Mouse (Mus musculus) embryonic fibroblast, embryonic 13.5 days (primary cell): Measurements from ENCODE around the gene Cd8a. TPM values are rescaled to one million over a fixed set of nuclear protein-coding genes. Genes with fewer than 3 reads are reported as not detected.

ENCODE experiments used
- H3K27ac ChIP-seq: 2 replicates; pipeline ENCODE4 v1.5.1; 2012; ENCODE audit warnings: low read length, control low read depth, inconsistent platforms; ENCODE audit not compliant: insufficient read depth
- H3K4me1 ChIP-seq: 2 replicates; pipeline ENCODE4 v1.6.1; 2011; ENCODE audit warnings: low read length; ENCODE audit not compliant: control insufficient read depth, insufficient read depth
- H3K4me3 ChIP-seq: 2 replicates; pipeline ENCODE4 v1.5.1; 2011; ENCODE audit warnings: mild to moderate bottlenecking, control low read depth, low read length; ENCODE audit not compliant: insufficient read depth
- CTCF ChIP-seq: IDR thresholded peaks from 2 replicates; pipeline ENCODE4 v1.5.1; 2011; ENCODE audit warnings: mild to moderate bottlenecking, control low read depth, low read length, moderate library complexity, borderline replicate concordance; ENCODE audit not compliant: insufficient read depth
- POLR2A ChIP-seq: IDR thresholded peaks from 2 replicates; pipeline ENCODE4 v1.6.1; 2011; ENCODE audit warnings: low read depth, mild to moderate bottlenecking, control low read depth, low read length, moderate library complexity
- polyA plus RNA-seq: library from polyadenylated mRNA; stranded (reverse); fragments of >200 nt; gene quantifications from 2 replicates; pipeline ENCODE4 v1.2.4, GENCODE M21; 2011; ENCODE audit warnings: low read depth; ENCODE audit not compliant: missing spikeins, insufficient read length

The Cd8a gene
- polyA plus RNA-seq, 1 experiment = not detected

DNA sequence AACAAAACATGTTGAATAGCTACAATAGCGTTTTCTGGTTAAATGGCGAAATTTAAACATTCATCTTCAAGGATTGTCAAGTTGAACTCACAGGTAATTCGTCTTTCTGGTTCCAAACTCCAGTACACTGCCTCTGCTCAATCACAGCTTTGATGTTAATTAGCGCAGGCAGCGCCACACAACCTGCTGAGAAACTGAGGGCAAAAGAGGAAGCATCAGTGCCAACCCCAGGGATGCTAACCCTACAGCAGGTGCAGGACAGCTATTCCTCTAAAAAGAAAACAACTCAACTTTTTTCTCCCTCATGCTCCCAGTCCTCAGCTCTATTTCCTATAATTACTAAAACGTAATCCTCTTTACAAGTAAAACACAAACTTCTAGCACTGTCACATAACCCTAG lies 23.5 kb downstream of the Cd8a start:
- H3K4me3 ChIP-seq = no peak overlapping the region
- H3K4me1 ChIP-seq = no peaks in the 10 kb centered on the region
- no peak overlapping the region for H3K27ac ChIP-seq
- no peak for TF ChIP-seq POLR2A
- no peak for TF ChIP-seq CTCF

DNA sequence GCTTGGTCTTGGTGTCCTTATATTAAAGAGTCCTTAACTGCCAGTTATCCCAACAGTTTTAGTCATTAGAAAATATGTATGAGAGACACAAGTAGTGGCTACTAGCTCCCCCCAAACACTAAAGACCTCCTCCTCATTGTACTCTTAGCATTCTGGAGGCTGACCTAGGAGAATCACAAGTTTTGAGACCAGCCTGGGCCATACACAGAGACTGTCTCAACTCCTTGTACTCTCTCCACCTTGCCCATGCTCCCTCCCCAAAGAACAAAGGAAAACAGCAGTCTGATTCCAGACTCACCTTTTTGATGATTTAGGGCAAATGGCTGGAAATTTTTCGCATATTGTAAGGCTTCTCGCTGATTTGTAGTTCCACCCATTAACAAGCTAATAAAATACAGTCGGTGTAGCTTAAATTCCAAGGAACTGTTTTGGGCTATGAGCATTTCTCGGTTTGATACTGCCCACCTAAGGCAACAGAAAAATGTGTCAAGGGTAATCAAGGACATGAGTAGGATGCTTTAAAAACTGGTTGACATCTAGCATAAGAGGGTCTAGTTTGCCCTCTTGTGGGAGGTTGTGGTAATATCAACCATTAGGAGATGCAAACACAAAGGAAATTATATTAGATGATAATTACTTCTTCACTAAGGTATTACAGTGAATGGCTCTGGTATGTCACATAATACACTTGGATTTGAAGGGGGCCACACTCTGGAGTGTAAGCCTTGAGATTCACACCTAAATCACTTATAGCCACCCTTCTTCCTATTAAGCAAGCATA lies 25.8 kb downstream of the Cd8a start:
- TF ChIP-seq CTCF = no peak
- no peak for TF ChIP-seq POLR2A
- H3K4me1 ChIP-seq = no peaks in the 10 kb centered on the region
- no peak overlapping the region for H3K27ac ChIP-seq

GRCm38 (mm10) chr6:71414624-71415023 lies 41.4 kb downstream of the Cd8a start:
- 0 out of 2 replicates have a peak, but pooled peaks cover 2% of the 10 kb centered on the region for H3K4me1 ChIP-seq
- H3K27ac ChIP-seq = no peak overlapping the region
- H3K4me3 ChIP-seq = no peak overlapping the region
- TF ChIP-seq CTCF = no peak
- TF ChIP-seq POLR2A = no peak

More for the DNA sequence above, 25.8 kb downstream of the Cd8a start:
- no peak overlapping the region for H3K4me3 ChIP-seq

DNA sequence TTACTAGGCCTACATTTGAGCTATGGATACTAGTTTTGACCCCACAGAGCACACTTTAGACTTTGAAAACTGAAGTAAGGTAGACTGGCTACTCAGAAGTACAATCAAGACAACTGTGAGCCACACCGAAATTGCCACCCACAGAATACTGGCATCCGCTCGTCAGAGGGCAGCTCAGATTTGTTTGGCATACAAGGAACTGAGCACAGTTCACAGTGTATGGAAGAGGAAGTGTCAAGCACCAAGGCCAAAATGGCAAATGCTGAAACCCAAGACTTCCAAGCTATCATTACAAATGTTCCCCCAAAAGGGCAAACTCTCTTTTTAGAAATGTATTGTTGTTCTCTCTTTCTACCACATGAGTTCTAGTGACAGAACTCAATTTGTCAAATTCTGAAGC lies 42.2 kb downstream of the Cd8a start:
- H3K27ac ChIP-seq = no peak overlapping the region
- H3K4me1 ChIP-seq = 0 out of 2 replicates have a peak, but pooled peaks cover 2% of the 10 kb centered on the region
- no peak for TF ChIP-seq POLR2A
- no peak for TF ChIP-seq CTCF
- H3K4me3 ChIP-seq = no peak overlapping the region

- peak overlapping the region; percentile 97 for H3K27ac ChIP-seq
- no peak overlapping the region for H3K4me3 ChIP-seq
- H3K4me1 ChIP-seq = 0 out of 2 replicates have a peak, but pooled peaks cover 2% of the 10 kb centered on the region
- TF ChIP-seq POLR2A = no peak
- TF ChIP-seq CTCF = no peak
Measured at GRCm38 (mm10) chr6:71418874-71419273, 45.6 kb downstream of the Cd8a start.

DNA sequence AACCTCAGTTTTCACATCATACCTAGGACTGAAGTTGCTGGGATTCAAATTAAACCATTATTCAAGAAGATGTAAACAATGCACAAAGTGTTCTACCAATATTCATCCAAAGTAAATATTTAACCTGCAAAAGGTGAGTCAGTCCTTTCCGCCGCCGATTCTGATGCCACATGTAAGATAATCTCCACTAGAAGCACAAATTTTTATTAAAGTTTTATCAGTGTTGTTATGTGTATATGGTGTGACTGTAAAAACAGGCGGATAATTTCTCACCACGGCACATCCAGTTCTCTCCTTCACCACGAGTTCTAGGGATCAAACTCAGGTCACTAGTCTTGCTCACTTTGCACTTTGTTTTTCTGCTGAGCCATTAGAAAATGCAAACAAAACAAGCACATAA lies 47.6 kb downstream of the Cd8a start:
- H3K4me1 ChIP-seq = 0 out of 2 replicates have a peak, but pooled peaks cover 2% of the 10 kb centered on the region
- no peak overlapping the region for H3K27ac ChIP-seq
- TF ChIP-seq POLR2A (no peak), CTCF (no peak)
- H3K4me3 ChIP-seq = no peak overlapping the region

DNA sequence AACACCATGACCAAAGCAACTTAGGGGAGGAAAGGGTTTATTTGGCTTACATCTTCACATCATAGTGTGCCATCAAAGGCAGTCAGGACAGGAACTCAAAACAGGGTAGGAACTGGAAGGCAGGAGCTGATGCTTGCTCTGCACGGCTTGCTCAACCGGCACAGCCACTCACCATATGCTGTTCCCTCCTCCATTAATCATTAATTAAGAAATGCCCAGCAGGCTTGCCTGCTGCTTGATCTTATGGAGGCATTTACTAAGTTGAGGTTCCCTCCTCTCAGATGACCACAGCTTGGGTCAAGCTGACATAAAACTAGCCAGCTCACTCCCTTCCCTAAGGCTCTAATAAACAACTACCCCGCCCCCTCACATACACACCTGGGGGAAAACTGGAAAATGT lies 48.9 kb downstream of the Cd8a start:
- Histone ChIP-seq H3K27ac (no peak overlapping the region), H3K4me3 (no peak overlapping the region), H3K4me1 (0 out of 2 replicates have a peak, but pooled peaks cover 2% of the 10 kb centered on the region)
- TF ChIP-seq CTCF (no peak), POLR2A (no peak)

DNA sequence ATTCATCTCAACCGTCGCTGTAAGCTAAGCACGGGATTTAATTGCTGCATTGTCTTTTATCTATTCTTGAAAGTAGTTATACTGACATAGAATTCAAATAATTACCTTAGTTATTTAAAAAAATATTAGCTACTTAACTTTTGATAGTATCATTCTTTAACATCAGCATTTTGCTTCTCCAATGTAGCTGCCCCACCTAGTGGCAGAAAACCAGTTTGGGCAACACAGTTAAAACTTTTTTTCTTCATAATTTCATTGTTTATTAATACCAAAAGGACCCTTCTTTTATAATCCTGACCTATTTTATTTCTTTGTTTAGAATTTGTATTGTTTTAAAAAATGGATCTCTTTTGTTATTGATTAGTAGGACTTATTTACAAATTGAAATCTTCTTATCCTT lies 49.9 kb downstream of the Cd8a start:
- TF ChIP-seq POLR2A (no peak), CTCF (no peak)
- H3K27ac ChIP-seq = no peak overlapping the region
- 0 out of 2 replicates have a peak, but pooled peaks cover 2% of the 10 kb centered on the region for H3K4me1 ChIP-seq
- no peak overlapping the region for H3K4me3 ChIP-seq

GRCm38 (mm10) chr6:71425681-71426080 lies 52.5 kb downstream of the Cd8a start:
- no peak for TF ChIP-seq CTCF
- no peak for TF ChIP-seq POLR2A
- Histone ChIP-seq H3K4me3 (no peak overlapping the region), H3K4me1 (peaks cover 3% of the 10 kb centered on the region; the same call in 1 of the 2 replicates), H3K27ac (no peak overlapping the region)

GRCm38 (mm10) chr6:71427996-71428725 lies 54.9 kb downstream of the Cd8a start:
- H3K27ac ChIP-seq = no peak overlapping the region
- TF ChIP-seq POLR2A (no peak), CTCF (no peak)

More at GRCm38 (mm10) chr6:71427996-71428725, 54.9 kb downstream of the Cd8a start:
- H3K4me1 ChIP-seq = peaks cover 3% of the 10 kb centered on the region; the same call in 1 of the 2 replicates
- no peak overlapping the region for H3K4me3 ChIP-seq

Other genes starting within 250 kb of the Cd8a start
- 4.4 and 6.1 TPM in 2 replicates for gene Thnsl2, start 229.0 kb upstream of the Cd8a start, polyA plus RNA-seq
- not detected in 2 replicates for gene Fabp1, start 173.6 kb upstream of the Cd8a start, polyA plus RNA-seq
- 85.8 and 87.1 TPM in 2 replicates for gene Krcc1, start 101.8 kb upstream of the Cd8a start, polyA plus RNA-seq
- 0.38 TPM in 1 of 2 replicates, not detected in the other for gene Smyd1, start 51.2 kb upstream of the Cd8a start, polyA plus RNA-seq
- gene Cd8b1, start 50.6 kb upstream of the Cd8a start, polyA plus RNA-seq = not detected in 2 replicates
- 28.4 and 43.2 TPM in 2 replicates for gene Rmnd5a, start 67.2 kb downstream of the Cd8a start, polyA plus RNA-seq
- gene Rnf103, start 120.5 kb downstream of the Cd8a start, polyA plus RNA-seq = 20.9 and 23.3 TPM in 2 replicates
- 211 and 223 TPM in 2 replicates for gene Chmp3, start 170.4 kb downstream of the Cd8a start, polyA plus RNA-seq